Mouse (Mus musculus): ENCODE measurements at regions not wholly inside any gene's neighbourhood (a gene's known extent, or its start where the extent isn't known, plus 50 kb on each side); places are given as distances from the start of the nearest gene placed in this dataset.
A peak's percentile ranks its signal among the peaks of the same experiment; 100 is the strongest.

GRCm38 (mm10) chr19:21037448-21038077, 83.6 kb upstream of the Tmc1 start:
- TF ChIP-seq CTCF (IDR thresholded peaks at IDR 0.05; ENCODE audit: extremely low read depth, insufficient read depth, low read length) = peak; percentile 57
- no peak for TF ChIP-seq POLR2A (IDR thresholded peaks at IDR 0.05; ENCODE audit: extremely low read depth, insufficient read depth, low read length)
- no peak overlapping the region for H3K4me3 ChIP-seq (ENCODE audit: insufficient read depth, low read length)

GRCm38 (mm10) chr19:21036507-21037425, 82.8 kb upstream of the Tmc1 start:
- no peak for TF ChIP-seq CTCF (IDR thresholded peaks at IDR 0.05; ENCODE audit: extremely low read depth, insufficient read depth, low read length)
- TF ChIP-seq POLR2A (IDR thresholded peaks at IDR 0.05; ENCODE audit: extremely low read depth, insufficient read depth, low read length) = no peak
- no peak overlapping the region for H3K4me3 ChIP-seq (ENCODE audit: insufficient read depth, low read length)
- no peak overlapping the region for H3K27ac ChIP-seq (ENCODE audit: insufficient read depth, low read length)
- peaks cover 1% of the 10 kb centered on the region; the same call in 1 of the 2 replicates for H3K4me1 ChIP-seq (ENCODE audit: control insufficient read depth, insufficient read depth, low read length)

More at GRCm38 (mm10) chr19:21037448-21038077, 83.6 kb upstream of the Tmc1 start:
- H3K4me1 ChIP-seq (ENCODE audit: control insufficient read depth, insufficient read depth, low read length) = peaks cover 1% of the 10 kb centered on the region; the same call in 1 of the 2 replicates
- no peak overlapping the region for H3K27ac ChIP-seq (ENCODE audit: insufficient read depth, low read length)

- H3K4me1 ChIP-seq (ENCODE audit: control insufficient read depth, insufficient read depth, low read length) = peaks cover 1% of the 10 kb centered on the region; the same call in 1 of the 2 replicates
- TF ChIP-seq CTCF (IDR thresholded peaks at IDR 0.05; ENCODE audit: extremely low read depth, insufficient read depth, low read length) (no peak), POLR2A (IDR thresholded peaks at IDR 0.05; ENCODE audit: extremely low read depth, insufficient read depth, low read length) (no peak)
- H3K4me3 ChIP-seq (ENCODE audit: insufficient read depth, low read length) = no peak overlapping the region
- no peak overlapping the region for H3K27ac ChIP-seq (ENCODE audit: insufficient read depth, low read length)
Observed at GRCm38 (mm10) chr19:21035505-21035904, 81.5 kb upstream of the Tmc1 start.

- H3K4me1 ChIP-seq (ENCODE audit: control insufficient read depth, insufficient read depth, low read length) = peaks cover 1% of the 10 kb centered on the region; the same call in 1 of the 2 replicates
- no peak overlapping the region for H3K27ac ChIP-seq (ENCODE audit: insufficient read depth, low read length)
- no peak overlapping the region for H3K4me3 ChIP-seq (ENCODE audit: insufficient read depth, low read length)
- no peak for TF ChIP-seq POLR2A (IDR thresholded peaks at IDR 0.05; ENCODE audit: extremely low read depth, insufficient read depth, low read length)
- TF ChIP-seq CTCF (IDR thresholded peaks at IDR 0.05; ENCODE audit: extremely low read depth, insufficient read depth, low read length) = no peak
Observed at GRCm38 (mm10) chr19:21033991-21034390, 80.0 kb upstream of the Tmc1 start.

GRCm38 (mm10) chr19:21032558-21032957, 78.6 kb upstream of the Tmc1 start:
- TF ChIP-seq CTCF (IDR thresholded peaks at IDR 0.05; ENCODE audit: extremely low read depth, insufficient read depth, low read length) (no peak), POLR2A (IDR thresholded peaks at IDR 0.05; ENCODE audit: extremely low read depth, insufficient read depth, low read length) (no peak)
- Histone ChIP-seq H3K27ac (ENCODE audit: insufficient read depth, low read length) (no peak overlapping the region), H3K4me1 (ENCODE audit: control insufficient read depth, insufficient read depth, low read length) (peaks cover 1% of the 10 kb centered on the region; the same call in 1 of the 2 replicates), H3K4me3 (ENCODE audit: insufficient read depth, low read length) (no peak overlapping the region)

- peaks cover 1% of the 10 kb centered on the region; the same call in 1 of the 2 replicates for H3K4me1 ChIP-seq (ENCODE audit: control insufficient read depth, insufficient read depth, low read length)
- no peak overlapping the region for H3K4me3 ChIP-seq (ENCODE audit: insufficient read depth, low read length)
- TF ChIP-seq CTCF (IDR thresholded peaks at IDR 0.05; ENCODE audit: extremely low read depth, insufficient read depth, low read length) (no peak), POLR2A (IDR thresholded peaks at IDR 0.05; ENCODE audit: extremely low read depth, insufficient read depth, low read length) (no peak)
- no peak overlapping the region for H3K27ac ChIP-seq (ENCODE audit: insufficient read depth, low read length)
Observed at GRCm38 (mm10) chr19:21031768-21032308, 77.8 kb upstream of the Tmc1 start.

- H3K27ac ChIP-seq (ENCODE audit: insufficient read depth, low read length) = no peak overlapping the region
- TF ChIP-seq CTCF (IDR thresholded peaks at IDR 0.05; ENCODE audit: extremely low read depth, insufficient read depth, low read length) (no peak), POLR2A (IDR thresholded peaks at IDR 0.05; ENCODE audit: extremely low read depth, insufficient read depth, low read length) (no peak)
- no peak overlapping the region for H3K4me3 ChIP-seq (ENCODE audit: insufficient read depth, low read length)
- H3K4me1 ChIP-seq (ENCODE audit: control insufficient read depth, insufficient read depth, low read length) = peaks cover 1% of the 10 kb centered on the region; the same call in 1 of the 2 replicates
Observed at GRCm38 (mm10) chr19:21030971-21031370, 77.0 kb upstream of the Tmc1 start.

- Histone ChIP-seq H3K27ac (ENCODE audit: insufficient read depth, low read length) (no peak overlapping the region), H3K4me1 (ENCODE audit: control insufficient read depth, insufficient read depth, low read length) (no peaks in the 10 kb centered on the region), H3K4me3 (ENCODE audit: insufficient read depth, low read length) (no peak overlapping the region)
- TF ChIP-seq CTCF (IDR thresholded peaks at IDR 0.05; ENCODE audit: extremely low read depth, insufficient read depth, low read length) (no peak), POLR2A (IDR thresholded peaks at IDR 0.05; ENCODE audit: extremely low read depth, insufficient read depth, low read length) (no peak)
Observed at GRCm38 (mm10) chr19:21028981-21029380, 75.0 kb upstream of the Tmc1 start.

- Histone ChIP-seq H3K4me1 (ENCODE audit: control insufficient read depth, insufficient read depth, low read length) (no peaks in the 10 kb centered on the region), H3K4me3 (ENCODE audit: insufficient read depth, low read length) (no peak overlapping the region), H3K27ac (ENCODE audit: insufficient read depth, low read length) (no peak overlapping the region)
- TF ChIP-seq POLR2A (IDR thresholded peaks at IDR 0.05; ENCODE audit: extremely low read depth, insufficient read depth, low read length) = no peak
- TF ChIP-seq CTCF (IDR thresholded peaks at IDR 0.05; ENCODE audit: extremely low read depth, insufficient read depth, low read length) = no peak
Observed at GRCm38 (mm10) chr19:21012391-21012790, 58.4 kb upstream of the Tmc1 start.

Data from cortical plate, adult 2 months (tissue).